Mouse (Mus musculus) thymus, adult 2 months (tissue): ENCODE measurements around the gene Ptges2.

Experiments used
- CTCF ChIP-seq: fragments of 200-500 bp; IDR thresholded peaks from 2 replicates; pipeline ENCODE4 v1.5.1; 2012; ENCODE audit warnings: mild to moderate bottlenecking, control low read depth, low read length, moderate library complexity, borderline replicate concordance; ENCODE audit not compliant: control insufficient read depth, poor library complexity, insufficient read depth; ENCODE audit errors: extremely low read depth
- POLR2A ChIP-seq: fragments of 200-500 bp; IDR thresholded peaks from 2 replicates; pipeline ENCODE4 v1.6.1; 2012; ENCODE audit warnings: mild to moderate bottlenecking, low read length, control low read depth, moderate library complexity; ENCODE audit not compliant: control insufficient read depth, poor library complexity, insufficient read depth; ENCODE audit errors: extremely low read depth

DNA sequence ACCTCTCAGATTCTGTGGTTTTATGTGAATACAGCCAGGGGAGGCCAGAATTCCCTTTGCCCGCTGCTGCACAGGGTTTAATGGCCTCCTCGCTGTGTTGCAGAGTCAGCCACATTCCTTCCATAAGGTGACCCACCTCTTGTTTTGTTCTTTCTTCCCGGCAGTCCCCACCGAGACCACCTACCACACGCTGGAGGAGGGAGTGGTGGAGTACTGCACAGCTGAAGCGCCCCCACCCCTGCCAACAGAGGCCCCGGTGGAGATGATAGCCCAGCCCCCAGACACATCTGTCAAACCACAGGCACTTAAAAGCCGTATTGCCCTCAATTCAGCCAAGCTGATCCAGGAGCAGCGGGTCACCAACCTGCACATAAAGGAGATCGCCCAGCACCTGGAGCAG is 58.9 kb downstream of the Ptges2 start:
- TF ChIP-seq POLR2A (no peak), CTCF (no peak)
